Mouse (Mus musculus) G1E (cell line): ENCODE measurements around the gene Slfn8.
"Not testable (repeated sequence)": the region's sequence is repeated elsewhere in the genome, so short reads cannot be mapped to it uniquely, and the experiment has no call there.

Experiments used
- CTCF ChIP-seq: IDR thresholded peaks from 2 replicates; pipeline ENCODE4 v1.5.1; 2012; ENCODE audit warnings: low read depth, low read length, inconsistent platforms, mixed read lengths
- GATA1 ChIP-seq: IDR thresholded peaks from 2 replicates; pipeline ENCODE4 v1.6.1; 2012; ENCODE audit warnings: borderline replicate concordance, low read length, inconsistent platforms, mixed read lengths
- GATA2 ChIP-seq: IDR thresholded peaks from 2 replicates; pipeline ENCODE4 v1.6.1; 2012; ENCODE audit warnings: low read depth, low read length, inconsistent platforms, borderline replicate concordance
- POLR2AphosphoS5 ChIP-seq: IDR thresholded peaks from 2 replicates; pipeline ENCODE4 v1.6.1; 2012; ENCODE audit warnings: low read depth, low read length, inconsistent platforms; ENCODE audit not compliant: insufficient replicate concordance
- TAL1 ChIP-seq: conservative IDR thresholded peaks from 2 replicates; pipeline ENCODE4 v1.6.1; 2012; ENCODE audit warnings: low read depth, low read length, inconsistent platforms, mixed read lengths

DNA sequence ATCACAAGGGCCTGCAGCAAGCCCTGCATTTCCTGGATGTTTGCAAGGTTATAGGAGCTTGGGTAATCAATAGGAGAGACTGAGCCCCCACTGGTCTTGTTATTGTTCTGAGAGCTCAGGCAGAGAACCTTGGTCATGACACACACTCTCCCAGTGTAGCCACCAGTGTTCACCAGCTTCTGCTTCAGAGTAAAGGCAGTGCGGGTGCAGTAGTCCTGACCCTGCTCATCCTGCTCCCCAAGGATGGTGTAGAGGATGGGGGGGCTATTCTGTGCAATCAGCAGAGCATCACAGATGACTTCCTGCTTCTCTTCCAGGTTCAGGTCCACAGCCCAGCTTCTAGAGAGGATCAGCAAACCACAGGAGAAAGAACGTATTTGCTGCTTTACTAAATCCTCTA, 38.2 kb downstream of the Slfn8 start:
- not testable (repeated sequence) for TF ChIP-seq CTCF, TAL1, POLR2AphosphoS5, GATA1, GATA2
